Comparison of ENCODE assay signal across 13 mouse cellular contexts in genomic region chr7:16244067-16244466, GRCm38 (mm10). TPM values are rescaled to one million over a fixed set of nuclear protein-coding genes. Genes with fewer than 3 reads are reported as not detected.
DNase-seq lines count a peak whose midpoint lies in the region; ATAC-seq and TF ChIP-seq lines count a peak whose summit lies in the region.
"Had no signal": no experiment of that assay in that cellular context is flagged by ENCODE, and none has a peak within 500 bp of the region (broad histone marks: within the 10 kb centered on the region; RNA-seq: fewer than 3 reads in every experiment).

Gene C5ar2 (minus strand): TSS chr7:16244154.

- no peak within 1 kb of the TSS for H3K4me3 ChIP-seq in heart, embryonic 15.5 days
- H3K4me3 ChIP-seq in MEL (ENCODE audit: control insufficient read depth in 1 of 2, insufficient read depth in 1 of 2, low read depth in 2 of 2, low read length in 2 of 2) = no peak within 1 kb of the TSS
- H3K4me3 ChIP-seq in midbrain, embryonic 13.5 days (replicated peaks) = no peak within 1 kb of the TSS
- no peak within 1 kb of the TSS for H3K4me3 ChIP-seq in hindbrain, embryonic 11.5 days (ENCODE audit: low read depth, low read length)
- H3K4me3 ChIP-seq: erythroblast, embryonic 14.5 days had no signal

- H3K4me1 ChIP-seq in heart, embryonic 15.5 days (replicated peaks) = no peaks in the 10 kb centered on the region
- H3K4me1 ChIP-seq in MEL (ENCODE audit: control insufficient read depth in 1 of 2, insufficient read depth in 2 of 2, low read length in 2 of 2) = peaks cover 3 to 21% of the 10 kb centered on the region in 2 experiments; a peak in 3 of 4 replicates
- no peaks in the 10 kb centered on the region for H3K4me1 ChIP-seq in midbrain, embryonic 13.5 days (replicated peaks)
- H3K4me1 ChIP-seq in hindbrain, embryonic 11.5 days (replicated peaks; ENCODE audit: control insufficient read depth, insufficient read depth, low read length) = no peaks in the 10 kb centered on the region

- no peak for TF ChIP-seq EP300 in MEL (IDR thresholded peaks at IDR 0.05; ENCODE audit: low read depth in 1 of 2, low read length in 2 of 2)

- no peaks in the 10 kb centered on the region for H3K27me3 ChIP-seq in heart, embryonic 15.5 days
- peaks cover 0 to 1% of the 10 kb centered on the region in 2 experiments; a peak in 1 of 4 replicates for H3K27me3 ChIP-seq in MEL (ENCODE audit: control insufficient read depth in 1 of 2, insufficient read depth in 2 of 2, low read length in 2 of 2)
- no peaks in the 10 kb centered on the region for H3K27me3 ChIP-seq in midbrain, embryonic 13.5 days
- no peaks in the 10 kb centered on the region for H3K27me3 ChIP-seq in hindbrain, embryonic 11.5 days (ENCODE audit: control insufficient read depth, insufficient read depth, low read length)

- no peaks in the 10 kb centered on the region for H3K36me3 ChIP-seq in heart, embryonic 15.5 days
- peaks cover 0 to 17% of the 10 kb centered on the region in 2 experiments; a peak in 2 of 4 replicates for H3K36me3 ChIP-seq in MEL (ENCODE audit: control insufficient read depth in 1 of 2, insufficient read depth in 2 of 2, low read length in 2 of 2)
- H3K36me3 ChIP-seq in midbrain, embryonic 13.5 days = no peaks in the 10 kb centered on the region
- H3K36me3 ChIP-seq in hindbrain, embryonic 11.5 days (ENCODE audit: control insufficient read depth, insufficient read depth, low read length) = no peaks in the 10 kb centered on the region

- no peak within 1 kb of the TSS for H3K9ac ChIP-seq in heart, embryonic 15.5 days
- no peak within 1 kb of the TSS for H3K9ac ChIP-seq in MEL (ENCODE audit: control insufficient read depth, low read depth, low read length, poor library complexity, severe bottlenecking)
- no peak within 1 kb of the TSS for H3K9ac ChIP-seq in midbrain, embryonic 13.5 days (replicated peaks)
- H3K9ac ChIP-seq in hindbrain, embryonic 11.5 days (ENCODE audit: low read depth, low read length) = no peak within 1 kb of the TSS

- no peak for DNase-seq in heart, postnatal 36 days
- DNase-seq in MEL (ENCODE audit: low read depth, low spot score) (peak; percentile 27), liver (peak; percentile 23), MN1 (ENCODE audit: low spot score) (no peak)
- peak; percentile 75 for DNase-seq in lung, postnatal 36 days
- DNase-seq in hindbrain, embryonic 11.5 days (ENCODE audit: low spot score) = no peak
- DNase-seq: cerebellum, adult 2 months; gastrocnemius, postnatal 25 days; kidney, adult 8-10 months had no signal

- 56% methylated on average over 5 of the region's 5 CpGs for WGBS in heart, embryonic 15.5 days
- WGBS in midbrain, embryonic 13.5 days = 87% methylated on average over 5 of the region's 5 CpGs
- 76% methylated on average over 5 of the region's 5 CpGs for WGBS in hindbrain, embryonic 11.5 days

- TF ChIP-seq POLR2A in MEL (IDR thresholded peaks at IDR 0.05; ENCODE audit: control insufficient read depth in 1 of 2, insufficient read depth in 1 of 2, low read depth in 1 of 2, low read length in 2 of 2, poor library complexity in 1 of 2) = no peak

- no peaks in the 10 kb centered on the region for H3K9me3 ChIP-seq in heart, embryonic 15.5 days (replicated peaks)
- no peaks in the 10 kb centered on the region for H3K9me3 ChIP-seq in MEL (replicated peaks; ENCODE audit: insufficient read depth, low read length)
- no peaks in the 10 kb centered on the region for H3K9me3 ChIP-seq in midbrain, embryonic 13.5 days
- H3K9me3 ChIP-seq in hindbrain, embryonic 11.5 days (ENCODE audit: control insufficient read depth, low read length) = no peaks in the 10 kb centered on the region

- no peak for ATAC-seq in heart, embryonic 15.5 days (replicated peaks; ENCODE audit: insufficient number of reproducible peaks, insufficient read depth, low FRiP score, low read depth)
- ATAC-seq in midbrain, embryonic 13.5 days = no peak
- ATAC-seq in hindbrain, embryonic 11.5 days (ENCODE audit: low FRiP score) = no peak

- H3K4me2 ChIP-seq in heart, embryonic 15.5 days = no peak within 1 kb of the TSS
- H3K4me2 ChIP-seq in midbrain, embryonic 13.5 days (replicated peaks) = no peak within 1 kb of the TSS
- H3K4me2 ChIP-seq in hindbrain, embryonic 11.5 days (replicated peaks; ENCODE audit: low read depth, low read length) = no peak within 1 kb of the TSS

- TF ChIP-seq RAD21 in MEL (IDR thresholded peaks at IDR 0.05; ENCODE audit: low read depth, low read length) = no peak

- no peak for TF ChIP-seq CTCF in MEL (IDR thresholded peaks at IDR 0.05 in 2 of 3, conservative IDR thresholded peaks at IDR 0.05 in 1 of 3; ENCODE audit: control insufficient read depth in 1 of 3, insufficient read depth in 1 of 3, low read depth in 2 of 3, low read length in 3 of 3, poor library complexity in 1 of 3, severe bottlenecking in 1 of 3)

- no peaks in the 10 kb centered on the region for H3K79me2 ChIP-seq in MEL (ENCODE audit: control insufficient read depth, insufficient read depth, low read length, poor library complexity)

- intact Hi-C loops in heart, postnatal 36 days (cut with DNase I) = no loop called here

- H3K27ac ChIP-seq in heart, embryonic 15.5 days = peak within 1 kb of the TSS; percentile 31
- H3K27ac ChIP-seq in MEL (ENCODE audit: control insufficient read depth, low read depth, low read length) = no peak within 1 kb of the TSS
- no peak within 1 kb of the TSS for H3K27ac ChIP-seq in midbrain, embryonic 13.5 days
- no peak within 1 kb of the TSS for H3K27ac ChIP-seq in hindbrain, embryonic 11.5 days (ENCODE audit: low read depth, low read length)

TF ChIP-seq in MEL, 35 proteins besides CTCF, POLR2A, EP300 and RAD21:
- no peak for TF ChIP-seq MEF2A (IDR thresholded peaks at IDR 0.05; ENCODE audit: extremely low read depth, insufficient replicate concordance, low read depth, low read length, poor library complexity, severe bottlenecking)
- no peak for TF ChIP-seq MAZ (IDR thresholded peaks at IDR 0.05; ENCODE audit: low read depth, low read length)
- TF ChIP-seq TCF12 (IDR thresholded peaks at IDR 0.05; ENCODE audit: low read depth, low read length) = no peak
- TF ChIP-seq MYB (IDR thresholded peaks at IDR 0.05; ENCODE audit: low read depth, low read length) = no peak
- TF ChIP-seq KAT2A (conservative IDR thresholded peaks at IDR 0.05; ENCODE audit: low read depth, low read length) = no peak
- no peak for TF ChIP-seq ZNF384 (IDR thresholded peaks at IDR 0.05; ENCODE audit: low read depth, low read length)
- TF ChIP-seq NRF1 (IDR thresholded peaks at IDR 0.05; ENCODE audit: insufficient read depth, low read depth, low read length, poor library complexity, severe bottlenecking) = no peak

RNA-seq across cellular contexts. Expression of gene C5ar2, which starts in this region (rescaled TPM):
- 0.76 and 1.1 TPM in 2 replicates for polyA plus RNA-seq in heart, embryonic 15.5 days (2015; fragmentation: Nextera tagmentation; extraction: Ambion mirVana)
- total RNA-seq in heart, postnatal 36 days (2021) = 1 to 10 TPM; 1.2 to 1.7 TPM
- 0.92 and 1.7 TPM in 2 replicates for total RNA-seq in MEL (2012; rRNA removed)
- under 1 TPM in 1 of 2 experiments, not detected in 1; 0.49 TPM for polyA plus RNA-seq in MEL (2012; ENCODE audit: insufficient read depth in 1 of 2, insufficient read length in 2 of 2, low read depth in 1 of 2, low replicate concordance in 2 of 2, missing spikeins in 1 of 2)
- 0.05 TPM in 1 of 2 replicates, not detected in the other for polyA plus RNA-seq in midbrain, embryonic 13.5 days (2015; fragmentation: Nextera tagmentation; extraction: Ambion mirVana)
- polyA plus RNA-seq in hindbrain, embryonic 11.5 days (2014; fragmentation: Nextera tagmentation; extraction: Ambion mirVana) = 0.04 and 0.11 TPM in 2 replicates
- polyA plus RNA-seq: limb, embryonic 11.5 days had no signal

Comparison
In these comparisons a context has a peak if more than half of its experiments do, and no peak if none do; other contexts are left out.
1. DNase-seq: peak in MEL (single experiment), liver (single experiment) and lung, postnatal 36 days (single experiment); none in heart, postnatal 36 days (0 of 2), hindbrain, embryonic 11.5 days (single experiment) and MN1 (single experiment).